Mouse (Mus musculus) heart, postnatal 0 days (tissue): ENCODE measurements at regions not wholly inside any gene's neighbourhood (a gene's known extent, or its start where the extent isn't known, plus 50 kb on each side); places are given as distances from the start of the nearest gene placed in this dataset.

ENCODE experiments used
- CTCF ChIP-seq: IDR thresholded peaks from 2 replicates; pipeline ENCODE4 v1.5.1; 2016; ENCODE audit warnings: antibody characterized with exemption, control low read depth, low read depth
- EP300 ChIP-seq: IDR thresholded peaks from 2 replicates; pipeline ENCODE4 v1.6.1; 2016; ENCODE audit warnings: antibody characterized with exemption, low read depth

DNA sequence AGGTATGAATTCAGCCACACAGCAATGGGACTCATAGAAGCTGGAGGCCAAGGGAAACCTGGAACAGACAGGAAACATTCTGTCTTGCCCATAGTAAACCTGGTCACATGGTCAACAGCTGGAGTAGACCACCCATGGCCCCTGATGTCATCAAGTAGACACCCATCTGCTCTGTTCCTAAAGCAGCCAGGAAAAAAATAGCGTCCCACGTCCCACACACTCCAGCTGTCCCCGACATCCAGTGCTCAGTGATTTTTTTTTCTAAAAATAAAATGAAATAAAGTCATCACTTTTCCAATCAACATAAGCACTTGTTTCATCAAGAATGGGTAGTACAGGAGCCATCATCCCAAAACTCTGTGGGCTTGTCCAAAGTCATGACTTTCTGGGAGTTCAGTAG, 326.7 kb downstream of the Rnf144a start:
- no peak for TF ChIP-seq CTCF
- no peak for TF ChIP-seq EP300
